Mouse (Mus musculus) embryonic fibroblast, embryonic 13.5 days (primary cell): ENCODE measurements around the gene Mamstr.

ENCODE experiments used
- CTCF ChIP-seq: IDR thresholded peaks from 2 replicates; pipeline ENCODE4 v1.5.1; 2011; ENCODE audit warnings: mild to moderate bottlenecking, control low read depth, low read length, moderate library complexity, borderline replicate concordance; ENCODE audit not compliant: insufficient read depth
- POLR2A ChIP-seq: IDR thresholded peaks from 2 replicates; pipeline ENCODE4 v1.6.1; 2011; ENCODE audit warnings: low read depth, mild to moderate bottlenecking, control low read depth, low read length, moderate library complexity

DNA sequence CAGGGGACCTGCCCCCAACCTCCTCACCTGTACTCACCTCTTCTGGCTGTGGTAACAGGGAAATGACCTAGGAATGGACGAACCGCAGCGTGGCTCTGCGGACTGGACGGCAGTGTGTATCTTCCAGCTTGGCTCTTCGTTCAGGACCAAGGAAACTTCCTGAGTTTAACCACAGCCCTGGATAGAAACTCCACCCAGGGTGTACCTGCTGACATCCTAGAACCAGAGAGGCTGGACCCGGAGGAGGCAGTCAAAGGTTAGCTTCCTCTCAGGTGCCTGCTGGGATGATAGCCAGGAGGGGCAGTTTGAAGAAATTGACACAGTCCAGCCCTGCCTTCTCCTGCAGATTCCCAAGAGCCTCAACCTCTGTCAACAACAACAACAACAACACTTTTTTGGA lies 26.4 kb downstream of the Mamstr start, which contains the start of gene Fut2:
- TF ChIP-seq POLR2A = no peak
- no peak for TF ChIP-seq CTCF
